Mouse (Mus musculus) cortical plate, adult 2 months (tissue): ENCODE measurements around the gene Srsf10.

ENCODE experiments used
- CTCF ChIP-seq: fragments of 200-500 bp; IDR thresholded peaks from 2 replicates; pipeline ENCODE4 v1.5.1; 2011; ENCODE audit warnings: mild to moderate bottlenecking, control low read depth, low read length; ENCODE audit not compliant: insufficient read depth; ENCODE audit errors: extremely low read depth
- POLR2A ChIP-seq: fragments of 200-500 bp; IDR thresholded peaks from 2 replicates; pipeline ENCODE4 v1.6.1; 2011; ENCODE audit warnings: mild to moderate bottlenecking, low read length, control low read depth; ENCODE audit not compliant: insufficient read depth; ENCODE audit errors: extremely low read depth

DNA sequence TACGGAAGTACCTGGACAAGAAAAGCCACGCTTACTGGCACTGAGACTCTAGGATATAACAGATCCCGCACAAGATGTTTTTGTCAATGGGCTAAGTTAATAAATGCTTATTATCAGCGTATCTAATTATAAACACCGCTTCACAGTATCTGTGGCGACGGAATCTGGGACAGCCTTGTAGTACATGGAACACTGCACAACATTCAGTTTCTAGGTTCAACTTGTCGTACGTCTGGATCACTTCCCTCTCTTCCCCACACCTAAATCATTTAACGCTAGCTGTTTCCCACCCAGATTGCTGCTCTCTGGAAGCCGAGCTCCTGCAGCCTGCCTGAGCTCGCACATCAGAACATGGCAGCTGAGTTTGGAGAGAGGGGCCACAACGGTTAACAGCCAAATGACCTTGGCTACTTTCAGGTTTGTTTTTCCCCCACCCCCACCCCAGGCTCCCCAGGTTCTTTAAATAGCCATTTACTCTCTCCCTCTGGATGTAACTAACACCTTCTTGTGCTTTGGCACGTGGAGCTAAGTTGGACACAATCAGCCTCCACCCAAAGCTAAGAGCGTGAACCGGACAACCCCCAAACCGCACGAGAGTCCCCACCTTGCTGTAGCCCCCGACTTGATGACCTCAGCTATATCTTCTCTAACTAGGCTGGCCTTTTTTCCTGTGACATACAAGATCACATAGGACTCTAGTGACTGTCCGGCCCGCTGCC, 16.1 kb upstream of the Srsf10 start:
- no peak for TF ChIP-seq CTCF
- TF ChIP-seq POLR2A, result no peak
